Mouse (Mus musculus): Measurements from ENCODE around the gene Vmn2r14. TPM values are rescaled to one million over a fixed set of nuclear protein-coding genes. Genes with fewer than 3 reads are reported as not detected.
"Not testable (repeated sequence)": the region's sequence is repeated elsewhere in the genome, so short reads cannot be mapped to it uniquely, and the experiment has no call there.

The Vmn2r14 gene
- total RNA-seq (2012; rRNA removed): not detected in 2 replicates
- total RNA-seq (2014; rRNA removed): not detected in 2 replicates
- polyA plus RNA-seq (2012; ENCODE audit: insufficient read length, low read depth): not detected in 2 replicates

DNA sequence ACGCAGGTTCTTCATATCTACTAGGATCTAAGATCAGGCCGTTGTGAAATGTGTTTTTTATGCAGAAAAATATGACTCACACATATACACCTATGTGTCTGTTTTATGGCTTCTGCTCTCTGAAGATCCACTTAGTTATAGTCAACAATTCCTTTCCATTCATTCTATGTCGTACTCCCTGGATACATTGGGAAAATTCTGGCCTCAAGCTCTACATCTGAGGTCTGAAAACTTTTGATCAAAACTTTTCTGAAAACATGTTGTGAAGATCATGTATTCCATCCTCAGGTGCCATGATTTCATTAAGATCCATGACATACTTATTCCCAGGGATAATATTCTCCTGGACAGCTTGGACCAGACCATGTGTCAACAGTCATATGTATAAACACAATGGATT lies at the start of gene Vmn2r14:
Gene Vmn2r14 (minus strand): TSS at position 101 of the 400 bp plus-strand sequence.
- no peak within 1 kb of the TSS for H3K4me3 ChIP-seq (replicated peaks in 1 of 3; ENCODE audit: low read depth in 2 of 3, low read length in 2 of 3, poor library complexity in 1 of 3)
- no peaks in the 10 kb centered on the region for H3K9me3 ChIP-seq (replicated peaks; ENCODE audit: low read length)
- dilution Hi-C loops (cut with MboI; ENCODE audit: extremely low pct_ligation_motif_present, extremely low pct_unique_long_range_greater_than_20kb, low sequenced_read_pairs): no loop called here
- H3K79me2 ChIP-seq (replicated peaks; ENCODE audit: control insufficient read depth, extremely low read depth, insufficient read depth, poor library complexity, severe bottlenecking): no peaks in the 10 kb centered on the region
- H3K36me3 ChIP-seq (replicated peaks in 1 of 2; ENCODE audit: control insufficient read depth in 1 of 2, insufficient read depth in 1 of 2, low read length in 1 of 2): no peaks in the 10 kb centered on the region
- H3K9ac ChIP-seq (ENCODE audit: insufficient read depth, low read depth): no peak within 1 kb of the TSS
- in situ Hi-C loops (cut with MboI; ENCODE audit: low pct_ligation_motif_present, low pct_unique_long_range_greater_than_20kb, low sequenced_read_pairs): no loop called here
- DNase-seq (ENCODE audit: extremely low read depth): no peak
- no peak within 1 kb of the TSS for H3K4me2 ChIP-seq (ENCODE audit: insufficient read depth, low read depth, poor library complexity, severe bottlenecking)
- TF ChIP-seq GABPA (IDR thresholded peaks at IDR 0.05; ENCODE audit: insufficient replicate concordance, low read depth, low read length) (no peak), POLR2A (IDR thresholded peaks at IDR 0.05; ENCODE audit: low read depth, low read length) (no peak), CTCF (conservative IDR thresholded peaks at IDR 0.05 in 1 of 2, IDR thresholded peaks at IDR 0.05 in 1 of 2; ENCODE audit: low read depth in 2 of 2, low read length in 2 of 2) (no peak), ETS1 (conservative IDR thresholded peaks at IDR 0.05; ENCODE audit: low read depth, low read length) (no peak), MEF2A (IDR thresholded peaks at IDR 0.05; ENCODE audit: borderline replicate concordance, low read depth, low read length) (no peak), ELF1 (IDR thresholded peaks at IDR 0.05; ENCODE audit: low read depth, low read length) (no peak), RAD21 (IDR thresholded peaks at IDR 0.05; ENCODE audit: low read depth, low read length) (no peak), MXI1 (IDR thresholded peaks at IDR 0.05; ENCODE audit: low read depth, low read length) (no peak)
- H3K27me3 ChIP-seq (replicated peaks): peaks cover 19% of the 10 kb centered on the region
- H3K4me1 ChIP-seq (ENCODE audit: control insufficient read depth in 1 of 2, insufficient read depth in 2 of 2): no peaks in the 10 kb centered on the region
- H3K27ac ChIP-seq (ENCODE audit: insufficient read depth, low read depth): no peak within 1 kb of the TSS

DNA sequence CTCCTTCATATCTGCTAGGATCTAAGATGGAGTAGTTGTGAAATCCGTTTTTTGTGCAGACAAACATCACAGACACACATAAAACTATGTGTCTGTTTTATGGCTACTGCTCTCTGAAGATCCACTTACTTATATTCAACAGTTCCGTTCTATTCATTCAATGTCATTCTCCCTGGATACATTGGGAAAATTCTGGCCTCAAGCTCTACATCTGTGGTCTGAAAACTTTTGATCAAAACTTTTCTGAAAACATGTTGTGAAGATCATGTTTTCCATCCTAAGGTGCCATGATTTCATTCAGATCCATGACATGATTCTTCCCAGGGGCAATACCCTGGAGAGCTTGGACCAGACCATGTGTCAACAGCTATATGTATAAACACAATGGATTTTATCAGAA lies 32.4 kb downstream of the Vmn2r14 start, which contains the start of gene Vmn2r13:
Gene Vmn2r13 (minus strand): TSS at position 101 of the 400 bp plus-strand sequence.
- H3K27ac ChIP-seq (ENCODE audit: insufficient read depth, low read depth); H3K4me3 ChIP-seq (replicated peaks in 1 of 3; ENCODE audit: low read depth in 2 of 3, low read length in 2 of 3, poor library complexity in 1 of 3); dilution Hi-C loops (cut with MboI; ENCODE audit: extremely low pct_ligation_motif_present, extremely low pct_unique_long_range_greater_than_20kb, low sequenced_read_pairs); H3K27me3 ChIP-seq (replicated peaks); DNase-seq (ENCODE audit: extremely low read depth); H3K9me3 ChIP-seq (replicated peaks; ENCODE audit: low read length); H3K36me3 ChIP-seq (replicated peaks in 1 of 2; ENCODE audit: control insufficient read depth in 1 of 2, insufficient read depth in 1 of 2, low read length in 1 of 2); H3K4me1 ChIP-seq (ENCODE audit: control insufficient read depth in 1 of 2, insufficient read depth in 2 of 2); H3K4me2 ChIP-seq (ENCODE audit: insufficient read depth, low read depth, poor library complexity, severe bottlenecking); H3K9ac ChIP-seq (ENCODE audit: insufficient read depth, low read depth); in situ Hi-C loops (cut with MboI; ENCODE audit: low pct_ligation_motif_present, low pct_unique_long_range_greater_than_20kb, low sequenced_read_pairs); H3K79me2 ChIP-seq (replicated peaks; ENCODE audit: control insufficient read depth, extremely low read depth, insufficient read depth, poor library complexity, severe bottlenecking): not testable (repeated sequence)

DNA sequence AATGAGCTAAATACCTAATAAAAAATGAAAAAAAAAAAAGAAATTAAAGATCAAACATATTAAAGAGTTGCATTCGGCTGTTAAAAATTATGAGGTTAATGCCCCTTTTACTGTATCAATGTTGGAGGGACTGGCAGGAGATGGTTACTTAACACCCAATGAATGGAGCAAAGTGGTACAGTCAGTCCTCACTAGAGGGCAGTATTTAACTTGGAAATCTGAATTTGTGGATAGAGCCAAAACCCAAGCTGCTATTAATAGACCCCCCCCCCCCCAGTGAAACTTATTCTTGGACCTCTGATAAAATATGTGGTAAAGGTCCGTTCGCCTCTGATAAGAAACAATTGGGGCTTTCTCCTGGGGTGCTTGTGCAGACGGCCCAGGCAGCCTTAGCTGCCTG lies 57.7 kb downstream of the Vmn2r14 start:
- H3K4me3 ChIP-seq (replicated peaks in 1 of 3; ENCODE audit: low read depth in 2 of 3, low read length in 2 of 3, poor library complexity in 1 of 3); H3K27me3 ChIP-seq (replicated peaks); in situ Hi-C loops (cut with MboI; ENCODE audit: low pct_ligation_motif_present, low pct_unique_long_range_greater_than_20kb, low sequenced_read_pairs); DNase-seq (ENCODE audit: extremely low read depth); H3K9me3 ChIP-seq (replicated peaks; ENCODE audit: low read length); H3K36me3 ChIP-seq (replicated peaks in 1 of 2; ENCODE audit: control insufficient read depth in 1 of 2, insufficient read depth in 1 of 2, low read length in 1 of 2); H3K27ac ChIP-seq (ENCODE audit: insufficient read depth, low read depth); H3K79me2 ChIP-seq (replicated peaks; ENCODE audit: control insufficient read depth, extremely low read depth, insufficient read depth, poor library complexity, severe bottlenecking); dilution Hi-C loops (cut with MboI; ENCODE audit: extremely low pct_ligation_motif_present, extremely low pct_unique_long_range_greater_than_20kb, low sequenced_read_pairs); H3K4me1 ChIP-seq (ENCODE audit: control insufficient read depth in 1 of 2, insufficient read depth in 2 of 2); H3K4me2 ChIP-seq (ENCODE audit: insufficient read depth, low read depth, poor library complexity, severe bottlenecking); H3K9ac ChIP-seq (ENCODE audit: insufficient read depth, low read depth): not testable (repeated sequence)

Other genes with a start within 250 kb of the Vmn2r14 start
- gene Vmn2r10, start 218.2 kb downstream of the Vmn2r14 start, total RNA-seq (2012; rRNA removed): not detected in 2 replicates
- gene Vmn2r10, start 218.2 kb downstream of the Vmn2r14 start, total RNA-seq (2014; rRNA removed): not detected in 2 replicates
- 0.06 TPM in 1 of 2 replicates, not detected in the other for gene Vmn2r10, start 218.2 kb downstream of the Vmn2r14 start, polyA plus RNA-seq (2012; ENCODE audit: insufficient read length, low read depth)
- not detected in 2 replicates for gene Vmn2r11, start 165.1 kb downstream of the Vmn2r14 start, total RNA-seq (2012; rRNA removed)
- gene Vmn2r11, start 165.1 kb downstream of the Vmn2r14 start, total RNA-seq (2014; rRNA removed): not detected in 2 replicates
- not detected in 2 replicates for gene Vmn2r11, start 165.1 kb downstream of the Vmn2r14 start, polyA plus RNA-seq (2012; ENCODE audit: insufficient read length, low read depth)
- not detected in 2 replicates for gene Vmn2r12, start 126.8 kb downstream of the Vmn2r14 start, total RNA-seq (2012; rRNA removed)
- not detected in 2 replicates for gene Vmn2r12, start 126.8 kb downstream of the Vmn2r14 start, total RNA-seq (2014; rRNA removed)
- not detected in 2 replicates for gene Vmn2r12, start 126.8 kb downstream of the Vmn2r14 start, polyA plus RNA-seq (2012; ENCODE audit: insufficient read length, low read depth)
- gene Vmn2r13, start 32.5 kb downstream of the Vmn2r14 start, total RNA-seq (2012; rRNA removed): not detected in 2 replicates
- not detected in 2 replicates for gene Vmn2r13, start 32.5 kb downstream of the Vmn2r14 start, total RNA-seq (2014; rRNA removed)
- not detected in 2 replicates for gene Vmn2r13, start 32.5 kb downstream of the Vmn2r14 start, polyA plus RNA-seq (2012; ENCODE audit: insufficient read length, low read depth)
- not detected in 2 replicates for gene Vmn2r15, start 72.9 kb upstream of the Vmn2r14 start, total RNA-seq (2012; rRNA removed)
- not detected in 2 replicates for gene Vmn2r15, start 72.9 kb upstream of the Vmn2r14 start, total RNA-seq (2014; rRNA removed)
- gene Vmn2r15, start 72.9 kb upstream of the Vmn2r14 start, polyA plus RNA-seq (2012; ENCODE audit: insufficient read length, low read depth): not detected in 2 replicates
- gene Vmn2r16, start 105.5 kb upstream of the Vmn2r14 start, total RNA-seq (2012; rRNA removed): not detected in 2 replicates
- not detected in 2 replicates for gene Vmn2r16, start 105.5 kb upstream of the Vmn2r14 start, total RNA-seq (2014; rRNA removed)
- not detected in 2 replicates for gene Vmn2r16, start 105.5 kb upstream of the Vmn2r14 start, polyA plus RNA-seq (2012; ENCODE audit: insufficient read length, low read depth)
- not detected in 2 replicates for gene Vmn2r17, start 195.0 kb upstream of the Vmn2r14 start, total RNA-seq (2012; rRNA removed)
- gene Vmn2r17, start 195.0 kb upstream of the Vmn2r14 start, total RNA-seq (2014; rRNA removed): not detected in 2 replicates
- gene Vmn2r17, start 195.0 kb upstream of the Vmn2r14 start, polyA plus RNA-seq (2012; ENCODE audit: insufficient read length, low read depth): not detected in 2 replicates